Mouse (Mus musculus) MEL (cell line): ENCODE measurements around the gene Morn3. TPM values are rescaled to one million over a fixed set of nuclear protein-coding genes. Genes with fewer than 3 reads are reported as not detected.

ENCODE experiments used
- DNase-seq: peaks from one replicate; pipeline ENCODE4 v3.0.0; 2011; ENCODE audit warnings: low read depth, low spot score
- H3K27ac ChIP-seq: 2 replicates; pipeline ENCODE4 v1.5.1; 2012; ENCODE audit warnings: low read depth, mild to moderate bottlenecking, control low read depth, low read length, moderate library complexity; ENCODE audit not compliant: control insufficient read depth
- H3K27me3 ChIP-seq, 2 experiments: fragments of 150-350 bp in 1 of 2; sonication (generic) in 1 of 2; 2 replicates each; pipeline ENCODE4 v1.6.1; 2012; ENCODE audit warnings: low read length in 2 of 2, mild to moderate bottlenecking in 2 of 2, improper control_type of control experiment in 1 of 2, moderate library complexity in 1 of 2; ENCODE audit not compliant: insufficient read depth in 2 of 2, control insufficient read depth in 1 of 2
- H3K36me3 ChIP-seq, 2 experiments: 2 replicates each; pipeline ENCODE4 v1.6.1; 2012 to 2014; ENCODE audit warnings: low read length in 2 of 2, improper control_type of control experiment in 1 of 2, inconsistent platforms in 1 of 2, mild to moderate bottlenecking in 1 of 2; ENCODE audit not compliant: insufficient read depth in 2 of 2, control insufficient read depth in 1 of 2
- H3K4me1 ChIP-seq, 2 experiments: fragments of 150-350 bp in 1 of 2; sonication (generic) in 1 of 2; 2 replicates each; pipeline ENCODE4 v1.6.1; 2012; ENCODE audit warnings: low read length in 2 of 2, improper control_type of control experiment in 1 of 2, mild to moderate bottlenecking in 1 of 2; ENCODE audit not compliant: insufficient read depth in 2 of 2, control insufficient read depth in 1 of 2
- H3K4me3 ChIP-seq, 2 experiments: fragments of 150-350 bp in 1 of 2; sonication (generic) in 1 of 2; 2 replicates each; pipeline ENCODE4 v1.5.1; 2012; ENCODE audit warnings: low read depth in 2 of 2, low read length in 2 of 2, mild to moderate bottlenecking in 2 of 2, moderate library complexity in 2 of 2, control low read depth in 1 of 2, improper control_type of control experiment in 1 of 2; ENCODE audit not compliant: control insufficient read depth in 1 of 2, insufficient read depth in 1 of 2
- H3K79me2 ChIP-seq: 2 replicates; pipeline ENCODE4 v1.6.1; 2012; ENCODE audit warnings: mild to moderate bottlenecking, low read length, moderate library complexity; ENCODE audit not compliant: control insufficient read depth, poor library complexity, insufficient read depth
- H3K9ac ChIP-seq: 2 replicates; pipeline ENCODE4 v1.6.1; 2012; ENCODE audit warnings: low read depth, mild to moderate bottlenecking, control low read depth, low read length, moderate library complexity; ENCODE audit not compliant: control insufficient read depth, poor library complexity, severe bottlenecking
- H3K9me3 ChIP-seq: fragments of 150-350 bp; sonication (generic); replicated peaks from 2 replicates; pipeline ENCODE4 v1.6.1; 2012; ENCODE audit warnings: mild to moderate bottlenecking, low read length, improper control_type of control experiment, moderate library complexity; ENCODE audit not compliant: insufficient read depth
- CHD1 ChIP-seq: IDR thresholded peaks from 2 replicates; pipeline ENCODE4 v1.6.1; 2012; ENCODE audit warnings: low read depth, mild to moderate bottlenecking, inconsistent platforms, low read length, improper control_type of control experiment
- ELF1 ChIP-seq: IDR thresholded peaks from 2 replicates; pipeline ENCODE4 v1.6.1; 2014; ENCODE audit warnings: low read depth, mild to moderate bottlenecking, inconsistent platforms, low read length, improper control_type of control experiment, moderate library complexity
- GABPA ChIP-seq: IDR thresholded peaks from 2 replicates; pipeline ENCODE4 v1.6.1; 2012; ENCODE audit warnings: low read depth, mild to moderate bottlenecking, inconsistent platforms, low read length, improper control_type of control experiment, moderate library complexity
- GATA1 ChIP-seq: IDR thresholded peaks from 2 replicates; pipeline ENCODE4 v1.6.1; 2011; ENCODE audit warnings: low read depth, low read length, improper control_type of control experiment
- HCFC1 ChIP-seq: IDR thresholded peaks from 2 replicates; pipeline ENCODE4 v1.6.1; 2012; ENCODE audit warnings: low read depth, mild to moderate bottlenecking, inconsistent platforms, low read length, improper control_type of control experiment, moderate library complexity
- KAT2A ChIP-seq: conservative IDR thresholded peaks from 2 replicates; pipeline ENCODE4 v1.6.1; 2012; ENCODE audit warnings: low read depth, low read length, improper control_type of control experiment, inconsistent platforms
- MAFK ChIP-seq: IDR thresholded peaks from 2 replicates; pipeline ENCODE4 v1.6.1; 2011; ENCODE audit warnings: low read depth, mild to moderate bottlenecking, low read length, improper control_type of control experiment, borderline replicate concordance
- MEF2A ChIP-seq: IDR thresholded peaks from 2 replicates; pipeline ENCODE4 v1.6.1; 2014; ENCODE audit warnings: low read depth, mild to moderate bottlenecking, inconsistent platforms, low read length, improper control_type of control experiment; ENCODE audit not compliant: poor library complexity, insufficient replicate concordance, severe bottlenecking; ENCODE audit errors: extremely low read depth
- MXI1 ChIP-seq: IDR thresholded peaks from 2 replicates; pipeline ENCODE4 v1.6.1; 2011; ENCODE audit warnings: mild to moderate bottlenecking, low read depth, low read length, improper control_type of control experiment
- MYB ChIP-seq: IDR thresholded peaks from 2 replicates; pipeline ENCODE4 v1.6.1; 2011; ENCODE audit warnings: mild to moderate bottlenecking, low read depth, low read length, improper control_type of control experiment
- NELFE ChIP-seq: IDR thresholded peaks from 2 replicates; pipeline ENCODE4 v1.6.1; 2011; ENCODE audit warnings: low read depth, low read length, improper control_type of control experiment
- NRF1 ChIP-seq: IDR thresholded peaks from 2 replicates; pipeline ENCODE4 v1.6.1; 2014; ENCODE audit warnings: low read depth, mild to moderate bottlenecking, inconsistent platforms, low read length, improper control_type of control experiment, moderate library complexity; ENCODE audit not compliant: poor library complexity, insufficient read depth, severe bottlenecking
- POLR2A ChIP-seq, 2 experiments: IDR thresholded peaks; 2 replicates each; pipeline ENCODE4 v1.6.1; 2011 to 2012; ENCODE audit warnings: low read length in 2 of 2, mild to moderate bottlenecking in 2 of 2, control low read depth in 1 of 2, improper control_type of control experiment in 1 of 2, low read depth in 1 of 2, moderate library complexity in 1 of 2; ENCODE audit not compliant: control insufficient read depth in 1 of 2, insufficient read depth in 1 of 2, poor library complexity in 1 of 2
- POLR2AphosphoS5 ChIP-seq: IDR thresholded peaks from 2 replicates; pipeline ENCODE4 v1.6.1; 2012; ENCODE audit warnings: low read depth, borderline replicate concordance, mild to moderate bottlenecking, inconsistent platforms, low read length, moderate library complexity, mixed read lengths
- RAD21 ChIP-seq: IDR thresholded peaks from 2 replicates; pipeline ENCODE4 v1.6.1; 2011; ENCODE audit warnings: mild to moderate bottlenecking, low read depth, low read length, improper control_type of control experiment
- SIN3A ChIP-seq: IDR thresholded peaks from 2 replicates; pipeline ENCODE4 v1.6.1; 2012; ENCODE audit warnings: low read length, improper control_type of control experiment, inconsistent platforms
- SMC3 ChIP-seq: IDR thresholded peaks from 2 replicates; pipeline ENCODE4 v1.6.1; 2011; ENCODE audit warnings: low read depth, low read length, improper control_type of control experiment
- TAL1 ChIP-seq: IDR thresholded peaks from 2 replicates; pipeline ENCODE4 v1.6.1; 2012; ENCODE audit warnings: mild to moderate bottlenecking, inconsistent platforms, low read length, moderate library complexity, mixed read lengths
- TBP ChIP-seq: IDR thresholded peaks from 2 replicates; pipeline ENCODE4 v1.8.0; 2011; ENCODE audit warnings: low read depth, low read length, improper control_type of control experiment
- USF2 ChIP-seq, 2 experiments: IDR thresholded peaks; 2 replicates each; pipeline ENCODE4 v1.6.1; 2011 to 2012; ENCODE audit warnings: improper control_type of control experiment in 2 of 2, low read length in 2 of 2, borderline replicate concordance in 1 of 2, inconsistent platforms in 1 of 2, low read depth in 1 of 2, mild to moderate bottlenecking in 1 of 2; ENCODE audit not compliant: insufficient read depth in 1 of 2
- ZC3H11A ChIP-seq: IDR thresholded peaks from 2 replicates; pipeline ENCODE4 v1.6.1; 2012; ENCODE audit warnings: low read depth, mild to moderate bottlenecking, inconsistent platforms, low read length, improper control_type of control experiment
- polyA plus RNA-seq, 2 experiments: library from polyadenylated mRNA; stranded (reverse) in 1 of 2; unstranded in 1 of 2; fragments of >175 nt in 1 of 2; fragments of >200 nt in 1 of 2; gene quantifications; 2 replicates each; pipeline versions ENCODE4 v1.2.1 to v1.2.4; 2012; ENCODE audit warnings: low replicate concordance in 2 of 2, low read depth in 1 of 2; ENCODE audit not compliant: insufficient read length in 2 of 2, insufficient read depth in 1 of 2, missing spikeins in 1 of 2
- total RNA-seq: library from RNA; depleted of rRNA; stranded (reverse); fragments of 300-350 nt; gene quantifications from 2 replicates; pipeline ENCODE4 v1.2.3, GENCODE M21; 2012

Gene Morn3
- total and polyA plus RNA-seq, 3 experiments = not detected

DNA sequence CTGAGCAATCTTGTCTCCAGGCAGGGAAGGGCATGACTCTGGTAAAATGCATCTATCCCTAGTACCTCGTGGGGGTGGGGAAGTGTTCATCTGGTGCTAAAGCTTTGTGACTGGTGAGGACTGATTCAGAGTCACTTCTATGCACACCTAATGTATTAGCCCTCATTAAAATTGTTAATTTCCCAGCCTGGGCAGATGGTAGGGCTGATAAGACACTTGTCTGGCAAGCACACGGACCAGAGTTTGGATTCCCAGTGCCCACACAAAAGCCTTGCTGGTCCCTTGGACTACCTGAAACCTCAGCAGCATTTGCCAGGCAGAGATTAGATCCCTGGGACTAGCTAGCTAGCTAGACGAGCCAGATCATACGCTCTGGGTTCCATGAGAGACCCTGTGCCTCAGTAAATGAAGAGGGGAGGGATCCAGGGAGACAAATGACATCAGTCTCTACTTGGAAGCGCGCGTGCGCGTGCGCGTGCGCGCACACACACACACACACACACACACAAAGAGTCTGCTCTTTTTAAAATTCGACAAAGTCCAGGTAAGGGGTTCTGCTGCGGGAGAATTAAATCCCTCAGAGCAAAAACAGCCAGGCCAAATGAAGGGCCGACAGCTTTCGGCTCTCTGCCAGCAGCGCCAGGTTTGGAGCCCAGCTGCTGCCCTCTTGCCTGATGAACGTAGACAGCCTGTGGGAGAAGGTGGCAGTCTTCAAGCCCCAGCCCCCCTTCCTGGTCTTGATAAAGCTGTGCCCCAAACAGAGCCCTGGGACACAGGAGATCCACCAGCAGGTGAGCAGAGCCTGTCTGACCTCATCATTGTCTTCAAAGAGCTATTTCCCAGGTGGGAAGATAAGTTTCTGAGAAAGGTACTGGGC lies 40.9 kb downstream of the Morn3 start:
- H3K9me3 ChIP-seq = no peaks in the 10 kb centered on the region
- H3K79me2 ChIP-seq = no peaks in the 10 kb centered on the region
- H3K27me3 ChIP-seq = peaks cover 11 to 15% of the 10 kb centered on the region in 2 experiments
- H3K4me3 ChIP-seq = no peak overlapping the region
- H3K9ac ChIP-seq = no peak overlapping the region
- H3K27ac ChIP-seq = no peak overlapping the region
- DNase-seq = no peak
- no peaks in the 10 kb centered on the region for H3K4me1 ChIP-seq
- H3K36me3 ChIP-seq = no peaks in the 10 kb centered on the region
- TF ChIP-seq POLR2AphosphoS5 (no peak), CHD1 (no peak), GABPA (no peak), ZC3H11A (no peak), ELF1 (no peak), SMC3 (no peak), USF2 (IDR thresholded peaks at IDR 0.05; ENCODE audit: borderline replicate concordance in 1 of 2, insufficient read depth in 1 of 2, low read depth in 1 of 2, low read length in 2 of 2) (no peak), MAFK (no peak), NELFE (no peak), KAT2A (no peak)
- TF ChIP-seq, all 39 proteins: peak for 0

DNA sequence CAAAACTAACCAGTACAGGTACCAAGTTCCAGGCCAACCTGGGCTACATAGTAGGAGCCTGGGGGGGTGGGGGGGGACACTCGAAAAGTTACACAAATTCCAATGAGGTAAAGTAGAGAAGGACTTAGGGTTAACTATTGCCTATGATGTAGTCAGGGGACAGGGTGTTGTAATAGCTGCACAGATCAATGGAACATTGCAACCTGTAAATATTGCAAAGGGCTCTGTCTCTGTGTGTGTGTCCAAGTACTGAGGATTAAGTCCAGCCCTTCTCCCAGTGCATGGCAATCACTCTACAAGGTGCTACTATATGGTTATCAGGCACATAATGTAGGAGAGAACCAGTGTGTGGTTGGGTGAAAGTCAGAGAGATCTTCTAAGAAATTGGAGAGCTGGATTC lies 45.9 kb downstream of the Morn3 start:
- no peak overlapping the region for H3K27ac ChIP-seq

More for the DNA sequence above, 45.9 kb downstream of the Morn3 start:
- Histone ChIP-seq H3K4me1 (peaks cover 0 to 7% of the 10 kb centered on the region in 2 experiments; a peak in 2 of 4 replicates), H3K9ac (no peak overlapping the region), H3K27me3 (peaks cover 0 to 3% of the 10 kb centered on the region in 2 experiments), H3K36me3 (no peaks in the 10 kb centered on the region; a peak in 1 of 4 replicates), H3K79me2 (no peaks in the 10 kb centered on the region), H3K4me3 (no peak overlapping the region), H3K9me3 (no peaks in the 10 kb centered on the region)
- DNase-seq = no peak
- TF ChIP-seq SIN3A = no peak
- no peak for TF ChIP-seq MEF2A
- TF ChIP-seq HCFC1 = no peak
- no peak for TF ChIP-seq CHD1
- TF ChIP-seq RAD21 = no peak
- TF ChIP-seq POLR2AphosphoS5 = no peak
- TF ChIP-seq TBP = no peak
- TF ChIP-seq KAT2A = no peak
- no peak for TF ChIP-seq NRF1
- no peak for TF ChIP-seq MXI1
- TF ChIP-seq MYB = no peak
- no peak for TF ChIP-seq TAL1
- TF ChIP-seq GATA1 = no peak
- no peak for TF ChIP-seq SMC3
- TF ChIP-seq POLR2A (IDR thresholded peaks at IDR 0.05; ENCODE audit: control insufficient read depth in 1 of 2, insufficient read depth in 1 of 2, low read depth in 1 of 2, low read length in 2 of 2, poor library complexity in 1 of 2) = no peak
